Mouse (Mus musculus): ENCODE measurements at regions not wholly inside any gene's neighbourhood (a gene's known extent, or its start where the extent isn't known, plus 50 kb on each side); places are given as distances from the start of the nearest gene placed in this dataset.

GRCm38 (mm10) chrX:11158416-11158815, 140.6 kb upstream of the H2al1a start:
- peak; percentile 25 to 46 for DNase-seq (ENCODE audit: low spot score in 2 of 2)

DNA sequence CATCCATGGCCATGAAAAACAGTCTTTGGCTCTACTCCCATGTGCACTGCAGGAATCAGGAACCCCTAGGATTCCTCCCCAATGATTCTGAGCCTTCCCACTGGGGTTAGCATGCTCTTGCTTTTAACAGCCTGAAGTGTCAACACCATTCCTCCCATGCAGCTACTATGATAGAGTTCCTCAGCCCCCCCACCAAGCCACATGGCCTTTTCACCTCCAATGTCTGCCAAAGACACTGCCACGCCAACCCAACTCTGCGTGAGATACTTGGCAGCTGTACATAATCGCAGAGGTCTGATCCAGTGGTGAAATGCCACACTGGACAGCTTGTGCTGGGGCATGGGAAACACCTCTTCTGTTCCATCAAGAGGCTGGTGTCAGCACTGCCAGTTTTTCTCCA, 128.6 kb upstream of the H2al1a start:
- DNase-seq (ENCODE audit: low spot score in 2 of 2) = no peak

- DNase-seq (ENCODE audit: low spot score in 2 of 2) = no peak
Observed at GRCm38 (mm10) chrX:11180194-11180816, 118.8 kb upstream of the H2al1a start.

GRCm38 (mm10) chrX:11181855-11182254, 117.2 kb upstream of the H2al1a start:
- peak in 1 of 2 experiments; percentile 3 for DNase-seq (ENCODE audit: low spot score in 2 of 2)

GRCm38 (mm10) chrX:11190851-11191250, 108.2 kb upstream of the H2al1a start:
- no peak for DNase-seq (ENCODE audit: low spot score in 2 of 2)

DNA sequence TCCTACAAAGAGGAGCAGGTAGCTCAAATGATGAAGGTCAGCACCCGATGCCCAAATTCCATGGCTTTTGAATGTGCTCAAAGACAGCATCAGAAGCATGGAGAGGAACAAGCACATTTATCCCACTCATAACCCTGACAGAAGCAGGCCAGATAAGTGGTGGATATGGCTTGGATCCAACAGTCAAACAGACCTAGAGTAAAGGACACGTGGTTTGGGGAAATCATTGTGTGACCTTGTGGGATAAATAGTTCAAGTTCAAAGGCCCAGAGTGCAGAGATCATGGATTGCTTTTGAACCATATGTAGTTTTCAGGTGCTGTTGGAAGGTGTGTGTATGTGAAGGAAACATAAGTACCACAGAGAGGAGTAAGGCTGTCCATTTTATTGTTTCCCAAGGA, 94.9 kb upstream of the H2al1a start:
- no peak for DNase-seq (ENCODE audit: low spot score in 2 of 2)

DNA sequence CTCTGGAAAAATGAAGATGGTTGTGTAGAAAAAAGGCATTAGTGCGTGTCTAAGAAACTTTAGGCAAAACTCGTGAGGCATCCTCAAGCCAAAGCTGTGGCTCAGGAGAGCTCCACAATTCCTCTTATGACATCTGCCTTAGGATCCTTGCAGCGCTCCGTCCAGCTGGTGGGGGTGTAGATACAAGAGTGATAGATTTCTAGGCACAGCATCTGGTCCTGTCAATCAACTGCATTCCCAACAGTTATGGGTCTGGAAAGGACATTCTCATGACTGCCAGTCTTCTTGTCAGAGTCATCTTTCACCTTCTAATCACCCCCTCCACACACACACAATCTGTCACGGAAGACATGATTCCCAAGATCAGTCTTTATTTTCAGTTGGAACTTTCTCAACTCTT, 89.2 kb upstream of the H2al1a start:
- no peak for DNase-seq (ENCODE audit: low spot score in 2 of 2)

GRCm38 (mm10) chrX:11212811-11213210, 86.2 kb upstream of the H2al1a start:
- no peak for DNase-seq (ENCODE audit: low spot score in 2 of 2)

GRCm38 (mm10) chrX:11213492-11213891, 85.6 kb upstream of the H2al1a start:
- peak; percentile 5 to 41 for DNase-seq (ENCODE audit: low spot score in 2 of 2)

DNA sequence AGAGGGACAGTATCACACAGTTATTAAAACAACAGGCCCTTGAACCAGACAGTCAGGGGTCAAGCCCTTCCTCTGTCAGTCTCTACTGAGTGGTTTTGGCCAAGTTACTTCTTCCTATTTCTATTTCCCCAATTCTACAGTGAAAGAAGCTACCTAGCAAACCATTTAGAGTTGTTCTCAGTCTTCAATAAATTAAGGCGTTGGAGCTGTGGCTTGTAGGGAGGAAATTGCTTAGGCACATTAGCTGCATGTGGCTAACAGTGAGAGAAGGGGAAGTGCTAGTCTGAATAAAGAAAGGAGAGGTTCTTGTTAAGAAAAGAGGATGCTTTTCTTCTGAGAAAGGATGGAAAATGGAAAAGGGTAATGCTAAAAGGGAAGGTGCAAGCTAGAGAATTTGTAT, 60.0 kb upstream of the H2al1a start:
- no peak for DNase-seq (ENCODE audit: low spot score in 2 of 2)

- no peak for DNase-seq (ENCODE audit: low spot score in 2 of 2)
Observed at GRCm38 (mm10) chrX:11245576-11245975, 53.5 kb upstream of the H2al1a start.

All from layer of hippocampus, adult 8-10 months (tissue).